Mouse (Mus musculus) Patski (cell line): ENCODE results near the gene H2-M10.1. TPM values are rescaled to one million over a fixed set of nuclear protein-coding genes. Genes with fewer than 3 reads are reported as not detected.

Source experiments
- ATAC-seq: fragments of 100-300 bp; one replicate; pipeline ENCODE4 v1.8.0; 2021
- CTCF ChIA-PET: fragments of 350-600 bp; sonication (Branson Sonifier 250); formaldehyde crosslinking; loops from one replicate; lab custom pipeline; 2022; ENCODE audit warnings: inconsistent platforms; lab: Charles Lee
- POLR2A ChIA-PET: fragments of 350-600 bp; sonication (Branson Sonifier 250); formaldehyde crosslinking; loops from one replicate; lab custom pipeline; 2022; ENCODE audit warnings: antibody characterized with exemption, inconsistent platforms; lab: Charles Lee
- DNase-seq: peaks from one replicate; pipeline ENCODE4 v3.0.0-alpha.2; 2011; ENCODE audit warnings: low read depth, low spot score
- H3K27me3 ChIP-seq: fragments of 371-371 bp; one replicate; pipeline ENCODE4 v1.5.1; 2021
- CTCF ChIP-seq: fragments of 100-300 bp; IDR thresholded peaks from one replicate; pipeline ENCODE4 v1.5.1; 2021
- in situ Hi-C: fragments of 300-500 bp; cut with MboI; formaldehyde crosslinking; loops from 3 replicates; pipeline ENCODE4 v1.11.1; 2018; ENCODE audit warnings: low pct_unique_long_range_greater_than_20kb, mixed read lengths
- polyA plus RNA-seq: library from polyadenylated mRNA; unstranded; gene quantifications from one replicate; pipeline ENCODE4 v1.2.3, GENCODE M21; 2021

Gene H2-M10.1
- polyA plus RNA-seq, 1 experiment from 2014 or later = not detected

DNA sequence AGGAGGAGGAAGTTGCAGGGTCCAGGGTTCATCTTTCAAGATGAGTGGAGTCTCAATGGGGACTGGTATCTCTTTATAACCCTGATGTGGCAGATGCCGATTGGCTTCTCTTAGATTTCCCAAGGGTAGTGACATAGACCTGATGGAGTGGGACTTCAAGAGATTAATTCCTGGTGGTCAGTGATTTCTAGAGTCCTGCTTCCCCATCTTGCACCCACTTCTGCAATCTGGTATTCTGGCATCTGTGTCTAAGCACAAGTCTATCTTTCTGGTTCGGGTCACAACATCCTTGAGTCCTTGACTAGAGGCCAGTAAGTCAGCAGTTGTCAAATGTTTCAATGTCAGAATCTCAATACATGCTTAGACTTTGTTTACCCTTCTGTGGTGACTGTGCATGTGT is 39.6 kb downstream of the H2-M10.1 start, which contains the start of gene H2-M10.2:
TSS of gene H2-M10.2 (minus strand) at position 101 of the 400 bp plus-strand sequence.
- no peaks in the 10 kb centered on the region for H3K27me3 ChIP-seq
- in situ Hi-C loops = loop anchor here (5.0 kb wide), 2 partner anchors 81 to 126 kb away; partner anchors contain the start of gene H2-M10.3
- ATAC-seq (no peak), DNase-seq (no peak)
- ChIA-PET POLR2A (no interaction called here), CTCF (no interaction called here)
- no peak for TF ChIP-seq CTCF

DNA sequence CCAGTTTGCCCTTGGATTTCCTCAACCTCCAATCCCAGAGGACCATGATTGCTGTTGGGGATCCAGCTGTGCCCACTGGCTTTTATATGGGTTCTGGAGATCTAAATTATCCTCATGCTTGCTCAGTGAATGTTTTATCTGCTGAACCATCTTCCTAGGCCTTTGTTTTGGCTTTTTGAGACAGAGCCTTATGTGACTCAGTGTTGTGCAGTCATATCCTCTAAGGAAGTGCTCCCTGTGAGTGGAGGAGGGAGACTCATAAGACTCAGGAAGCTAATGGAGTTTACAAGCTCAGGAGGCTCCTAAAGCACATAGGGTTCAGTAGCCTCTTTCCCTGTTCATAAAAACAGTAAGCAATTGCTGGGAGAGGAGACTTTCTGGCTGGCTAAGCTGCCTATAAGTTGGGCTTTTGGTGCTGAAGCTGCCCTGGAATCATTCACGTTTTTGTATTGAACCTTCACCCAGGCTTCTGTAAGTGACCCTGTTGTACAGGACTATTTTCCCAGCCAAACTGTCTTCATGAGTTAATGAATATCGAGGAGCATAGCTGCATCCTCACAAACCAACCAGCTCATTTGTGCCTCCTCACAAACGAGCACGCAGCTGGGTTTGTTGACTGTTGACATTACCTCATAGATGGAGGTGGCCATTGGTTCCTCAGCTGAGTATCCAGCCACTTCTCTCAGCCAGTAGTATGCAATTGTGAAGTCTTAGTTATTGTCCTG is 44.3 kb downstream of the H2-M10.1 start:
- DNase-seq = no peak
- ChIA-PET POLR2A (no interaction called here), CTCF (no interaction called here)
- in situ Hi-C loops = no loop called here
- ATAC-seq = no peak
- TF ChIP-seq CTCF = no peak
- no peaks in the 10 kb centered on the region for H3K27me3 ChIP-seq

DNA sequence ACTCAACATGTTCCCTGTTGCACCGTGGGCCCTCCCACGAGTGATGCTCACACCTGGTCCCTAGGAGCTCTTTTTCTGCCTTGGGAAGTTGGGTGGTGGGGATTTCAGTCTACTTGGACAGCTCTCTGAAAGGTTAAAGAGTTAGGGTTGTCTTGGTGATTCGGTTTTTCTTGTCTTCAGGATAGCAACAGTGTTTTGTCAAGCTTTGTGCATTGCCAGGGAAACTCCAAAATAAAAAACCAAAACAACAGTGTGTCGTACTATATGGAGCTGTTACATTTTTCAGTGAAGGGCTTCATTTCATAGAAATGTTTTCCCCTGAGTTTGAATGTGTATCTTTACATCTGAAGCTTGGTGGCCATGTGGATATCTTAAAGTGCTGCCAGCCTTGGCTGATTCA is 51.2 kb downstream of the H2-M10.1 start:
- ChIA-PET POLR2A (no interaction called here), CTCF (interaction anchor here (1.2 kb wide), 1 partner anchor 18 kb away, joined by 4 read pairs; no protein-coding TSS in a partner anchor)
- DNase-seq (no peak), ATAC-seq (no peak)
- in situ Hi-C loops = loop anchor here (25.0 kb wide), 1 partner anchor 788 kb away; no protein-coding TSS in a partner anchor
- no peaks in the 10 kb centered on the region for H3K27me3 ChIP-seq
- no peak for TF ChIP-seq CTCF

DNA sequence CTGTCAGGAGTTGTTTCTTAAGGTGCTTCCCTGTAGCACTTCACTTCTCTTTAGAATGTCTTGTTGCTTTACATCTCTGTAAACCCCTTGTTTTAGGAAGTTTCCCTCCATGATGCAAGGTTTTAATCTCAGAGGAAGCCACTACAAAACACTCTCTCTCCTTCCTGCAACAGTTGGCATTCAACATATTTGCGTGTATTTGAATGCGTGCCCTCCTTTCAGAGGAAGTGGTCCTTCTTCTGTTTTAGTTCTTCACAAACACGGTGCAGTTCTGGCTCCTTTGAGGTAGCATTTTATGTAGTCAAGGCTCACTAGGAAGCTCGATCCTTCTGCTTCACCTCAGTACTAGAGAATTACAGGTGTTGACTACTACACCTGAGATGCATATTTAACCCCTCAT is 52.2 kb downstream of the H2-M10.1 start:
- in situ Hi-C loops = loop anchor here (25.0 kb wide), 1 partner anchor 789 kb away; no protein-coding TSS in a partner anchor
- ATAC-seq = no peak
- POLR2A ChIA-PET = no interaction called here
- CTCF ChIA-PET = interaction anchor here (1.0 kb wide), 1 partner anchor 19 kb away, joined by 3 read pairs; no protein-coding TSS in a partner anchor
- H3K27me3 ChIP-seq = no peaks in the 10 kb centered on the region
- no peak for TF ChIP-seq CTCF
- no peak for DNase-seq

Other genes starting within 250 kb of the H2-M10.1 start
- 0.06 TPM for gene Gm19684, start 204.5 kb downstream of the H2-M10.1 start, polyA plus RNA-seq
- gene Gm7030, start 196.7 kb downstream of the H2-M10.1 start, polyA plus RNA-seq = not detected
- not detected for gene Gm8909, start 157.6 kb downstream of the H2-M10.1 start, polyA plus RNA-seq
- gene H2-T3, start 135.9 kb downstream of the H2-M10.1 start, polyA plus RNA-seq = not detected
- 41.5 TPM for gene Rpp21, start 68.1 kb downstream of the H2-M10.1 start, polyA plus RNA-seq
- 21.0 TPM for gene Trim39, start 53.9 kb downstream of the H2-M10.1 start, polyA plus RNA-seq
- gene H2-M10.2, start 39.7 kb downstream of the H2-M10.1 start, polyA plus RNA-seq = 0.06 TPM
- gene H2-M10.3, start 42.3 kb upstream of the H2-M10.1 start, polyA plus RNA-seq = not detected
- not detected for gene H2-M10.4, start 136.2 kb upstream of the H2-M10.1 start, polyA plus RNA-seq
- gene H2-M11, start 220.9 kb upstream of the H2-M10.1 start, polyA plus RNA-seq = not detected